Mouse (Mus musculus) small intestine, adult 2 months (tissue): ENCODE measurements around the gene Pnpla3.

Experiments used
- CTCF ChIP-seq: fragments of 200-500 bp; IDR thresholded peaks from 2 replicates; pipeline ENCODE4 v1.5.1; 2012; ENCODE audit warnings: low read depth, mild to moderate bottlenecking, control low read depth, inconsistent platforms, low read length, moderate library complexity, mixed read lengths; ENCODE audit not compliant: insufficient replicate concordance, insufficient read length; ENCODE audit errors: extremely low read depth
- POLR2A ChIP-seq: fragments of 200-500 bp; IDR thresholded peaks from 2 replicates; pipeline ENCODE4 v1.6.1; 2012; ENCODE audit warnings: low read depth, mild to moderate bottlenecking, control low read depth, inconsistent platforms, low read length, moderate library complexity

- TF ChIP-seq POLR2A = no peak
- no peak for TF ChIP-seq CTCF
Measured at GRCm38 (mm10) chr15:84186196-84186595, 18.6 kb downstream of the Pnpla3 start.
